Mouse (Mus musculus) lung, adult 18-20 months (tissue): ENCODE measurements around the gene Numbl.
A peak's percentile ranks its signal among the peaks of the same experiment; 100 is the strongest.

Experiments
- DNase-seq, 2 experiments: peaks; one replicate each; pipeline ENCODE4 v3.0.0; 2022; ENCODE audit warnings: mixed read lengths in 2 of 2

The Numbl gene

GRCm38 (mm10) chr7:27296518-27296917 is 38.3 kb downstream of the Numbl start:
- no peak for DNase-seq

- DNase-seq, result no peak
These were observed 39.9 kb downstream of the Numbl start for GRCm38 (mm10) chr7:27298033-27298610.

- no peak for DNase-seq
These were observed 40.6 kb downstream of the Numbl start for GRCm38 (mm10) chr7:27298816-27299215.

GRCm38 (mm10) chr7:27300351-27300750 is 42.1 kb downstream of the Numbl start:
- DNase-seq, result no peak

GRCm38 (mm10) chr7:27300801-27301200 is 42.6 kb downstream of the Numbl start:
- no peak for DNase-seq

- peak; percentile 69 to 71 for DNase-seq
These were observed 43.9 kb downstream of the Numbl start for GRCm38 (mm10) chr7:27302172-27302571.

- DNase-seq, result no peak
These were observed 47.0 kb downstream of the Numbl start for GRCm38 (mm10) chr7:27305091-27305730.

- DNase-seq, result no peak
These were observed 48.2 kb downstream of the Numbl start for GRCm38 (mm10) chr7:27306161-27307160.

GRCm38 (mm10) chr7:27307551-27307950 is 49.3 kb downstream of the Numbl start:
- no peak for DNase-seq

- DNase-seq, result no peak
These were observed 50.8 kb downstream of the Numbl start for GRCm38 (mm10) chr7:27308821-27309549.

- no peak for DNase-seq
These were observed 51.6 kb downstream of the Numbl start for GRCm38 (mm10) chr7:27309832-27310231.

GRCm38 (mm10) chr7:27310306-27310705 is 52.1 kb downstream of the Numbl start:
- peak; percentile 61 to 71 for DNase-seq

- no peak for DNase-seq
These were observed 52.8 kb downstream of the Numbl start for GRCm38 (mm10) chr7:27310996-27311535.

- no peak for DNase-seq
These were observed 53.5 kb downstream of the Numbl start for GRCm38 (mm10) chr7:27311651-27312284.

GRCm38 (mm10) chr7:27314393-27314792 is 56.2 kb downstream of the Numbl start:
- no peak for DNase-seq

GRCm38 (mm10) chr7:27315958-27316357 is 57.7 kb downstream of the Numbl start:
- DNase-seq, result no peak

GRCm38 (mm10) chr7:27319411-27319810 is 61.2 kb downstream of the Numbl start:
- no peak for DNase-seq

GRCm38 (mm10) chr7:27322291-27322690 is 64.1 kb downstream of the Numbl start:
- DNase-seq, result no peak

GRCm38 (mm10) chr7:27323001-27323400 is 64.8 kb downstream of the Numbl start:
- DNase-seq, result no peak

GRCm38 (mm10) chr7:27324161-27324560 is 65.9 kb downstream of the Numbl start:
- no peak for DNase-seq

- DNase-seq, result no peak
These were observed 66.7 kb downstream of the Numbl start for GRCm38 (mm10) chr7:27324928-27325327.

- DNase-seq, result peak; percentile 82 to 87
These were observed 67.5 kb downstream of the Numbl start for GRCm38 (mm10) chr7:27325697-27326096.
